Mouse (Mus musculus) hindbrain, embryonic 15.5 days (tissue): ENCODE data around the gene Ipo7. TPM values are rescaled to one million over a fixed set of nuclear protein-coding genes. Genes with fewer than 3 reads are reported as not detected.
"Not testable (repeated sequence)": the region's sequence is repeated elsewhere in the genome, so short reads cannot be mapped to it uniquely, and the experiment has no call there.

Experiments used
- ATAC-seq: fragments of 200-750 bp; cut with Nextera tagmentation; 2 replicates; pipeline ENCODE4 v1.8.0; 2017; ENCODE audit warnings: low read depth, moderate number of reproducible peaks, moderate TSS enrichment; ENCODE audit not compliant: low FRiP score
- H3K27ac ChIP-seq: fragments of 300-500 bp; sonication (generic); replicated peaks from 2 replicates; pipeline ENCODE4 v1.5.1; 2015; ENCODE audit warnings: mild to moderate bottlenecking, inconsistent platforms
- H3K27me3 ChIP-seq: fragments of 300-500 bp; sonication (generic); 2 replicates; pipeline ENCODE4 v1.6.1; 2015; ENCODE audit warnings: control low read depth, inconsistent platforms
- H3K36me3 ChIP-seq: fragments of 300-500 bp; sonication (generic); 2 replicates; pipeline ENCODE4 v1.6.1; 2015; ENCODE audit warnings: control low read depth, inconsistent platforms
- H3K4me1 ChIP-seq: fragments of 300-500 bp; sonication (generic); replicated peaks from 2 replicates; pipeline ENCODE4 v1.6.1; 2015; ENCODE audit warnings: control low read depth, inconsistent platforms
- H3K4me2 ChIP-seq: fragments of 300-500 bp; sonication (generic); 2 replicates; pipeline ENCODE4 v1.6.1; 2015; ENCODE audit warnings: moderate library complexity, mild to moderate bottlenecking, inconsistent platforms
- H3K4me3 ChIP-seq: fragments of 300-500 bp; sonication (generic); 2 replicates; pipeline ENCODE4 v1.5.1; 2015; ENCODE audit warnings: mild to moderate bottlenecking, inconsistent platforms
- H3K9ac ChIP-seq: fragments of 300-500 bp; sonication (generic); 2 replicates; pipeline ENCODE4 v1.6.1; 2015; ENCODE audit warnings: inconsistent platforms
- H3K9me3 ChIP-seq: fragments of 300-500 bp; sonication (generic); 2 replicates; pipeline ENCODE4 v1.6.1; 2016; ENCODE audit warnings: control low read depth, inconsistent platforms
- WGBS: fragments of 180-500 bp; shearing (Covaris S2); methylation state at CpG from one replicate; pipeline ENCODE4 v1.1.7; 2015; 5-methylcytosine and 5-hydroxymethylcytosine counted together
- polyA plus RNA-seq: library from polyadenylated mRNA; unstranded; fragments of >200 nt; fragmentation: Nextera tagmentation; extraction: Ambion mirVana; gene quantifications from 2 replicates; pipeline ENCODE4 v1.2.1, GENCODE M21; 2015

Ipo7 gene
- polyA plus RNA-seq, 1 experiment from 2014 or later: 44.9 TPM

GRCm38 (mm10) chr7:110028826-110029225, 10.8 kb downstream of the Ipo7 start:
- no peak overlapping the region for H3K27ac ChIP-seq
- ATAC-seq: no peak
- no peaks in the 10 kb centered on the region for H3K9me3 ChIP-seq
- no peak overlapping the region for H3K4me3 ChIP-seq
- H3K9ac ChIP-seq: no peak overlapping the region
- no peaks in the 10 kb centered on the region for H3K27me3 ChIP-seq
- H3K4me1 ChIP-seq: no peaks in the 10 kb centered on the region
- H3K36me3 ChIP-seq: peaks cover 32% of the 10 kb centered on the region
- 66% methylated on average over 1 of the region's 1 CpGs for WGBS
- H3K4me2 ChIP-seq: no peak overlapping the region

DNA sequence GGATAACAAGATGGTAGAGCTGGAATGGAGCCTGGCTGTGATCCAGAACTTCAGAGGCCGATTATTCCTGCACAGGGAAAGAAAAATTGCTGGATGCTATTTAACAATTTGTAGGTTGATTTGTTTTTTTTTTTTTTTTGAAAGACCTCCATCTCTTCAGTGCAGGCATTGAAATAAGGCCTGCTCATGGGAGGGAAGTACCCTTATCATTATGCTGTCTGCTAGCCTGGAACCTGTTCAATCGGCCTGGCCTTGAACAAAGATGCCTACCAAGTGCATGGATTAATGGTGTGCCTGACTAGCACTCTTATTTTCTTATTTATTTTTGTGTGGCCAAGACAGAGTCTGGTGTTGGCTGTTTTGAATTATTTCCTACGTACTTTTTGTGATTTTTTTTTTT, 12.3 kb downstream of the Ipo7 start:
- H3K9ac ChIP-seq: no peak overlapping the region
- H3K36me3 ChIP-seq: peaks cover 33% of the 10 kb centered on the region

DNA sequence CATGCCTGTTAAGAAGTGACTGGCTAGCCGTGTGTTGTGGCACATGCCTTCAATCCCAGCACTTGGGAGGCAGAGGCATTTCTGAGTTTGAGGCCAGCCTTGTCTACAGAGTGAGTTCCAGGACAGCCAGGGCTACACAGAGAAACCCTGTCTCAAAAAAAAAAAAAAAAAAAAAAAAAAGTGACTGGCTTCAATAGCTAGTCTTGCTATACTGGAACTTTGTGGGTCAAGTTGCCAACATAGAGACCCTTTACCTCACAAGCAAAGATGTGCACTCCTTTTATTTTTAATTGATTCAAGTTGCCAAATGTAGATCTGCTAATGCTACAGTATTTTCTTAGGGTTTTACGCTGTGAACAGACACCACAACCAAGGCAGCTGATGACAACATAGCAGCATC, 39.6 kb downstream of the Ipo7 start:
- Histone ChIP-seq H3K36me3 (peaks cover 29% of the 10 kb centered on the region), H3K4me1 (peaks cover 16% of the 10 kb centered on the region)
- 92% methylated on average over 2 of the region's 2 CpGs for WGBS
- not testable (repeated sequence) for H3K4me2 ChIP-seq, H3K27me3 ChIP-seq, H3K9ac ChIP-seq, ATAC-seq, H3K4me3 ChIP-seq, H3K27ac ChIP-seq, H3K9me3 ChIP-seq

More for the DNA sequence above, 12.3 kb downstream of the Ipo7 start:
- Histone ChIP-seq H3K4me1 (no peaks in the 10 kb centered on the region), H3K4me2 (no peak overlapping the region), H3K4me3 (no peak overlapping the region), H3K9me3 (no peaks in the 10 kb centered on the region), H3K27me3 (no peaks in the 10 kb centered on the region), H3K27ac (no peak overlapping the region)
- ATAC-seq: no peak
- 85% methylated on average over 3 of the region's 3 CpGs for WGBS

DNA sequence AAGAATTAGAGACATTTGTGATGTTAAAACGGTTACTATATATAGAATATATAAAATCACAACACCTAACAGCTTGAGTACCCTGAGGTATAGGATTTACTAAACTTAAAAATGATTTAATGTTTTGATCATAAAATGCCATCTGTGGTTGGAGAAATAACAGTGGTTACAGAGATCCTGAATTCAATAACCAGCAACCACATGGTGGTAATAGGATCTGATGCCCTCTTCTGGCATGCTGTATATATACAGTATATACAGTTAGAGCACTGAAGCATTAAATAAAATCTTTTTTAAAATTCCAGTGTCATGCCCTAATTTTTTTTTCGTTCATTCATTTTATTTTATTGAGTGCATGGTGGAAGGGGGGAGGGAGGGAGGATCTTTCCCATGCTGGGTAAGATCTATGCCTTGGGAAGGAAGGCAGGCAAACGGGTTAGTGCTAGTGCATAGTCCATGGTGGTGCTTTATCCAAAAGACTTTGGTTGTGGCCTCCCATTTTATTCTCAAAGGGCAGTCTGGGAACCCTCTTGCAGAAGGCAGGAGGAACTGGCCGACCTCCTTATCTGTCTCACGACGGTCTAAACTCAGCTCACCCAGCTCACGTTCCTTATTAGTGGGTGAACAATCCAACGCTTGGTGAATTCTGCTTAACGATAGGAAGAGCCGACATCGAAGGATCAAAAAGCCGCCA, 41.2 kb downstream of the Ipo7 start:
- Histone ChIP-seq H3K27ac (peak overlapping the region; percentile 26; the same call in 1 of the 2 replicates), H3K9ac (no peak overlapping the region)

GRCm38 (mm10) chr7:110060106-110060668, 42.1 kb downstream of the Ipo7 start:
- H3K27me3 ChIP-seq: no peaks in the 10 kb centered on the region
- ATAC-seq: no peak
- H3K27ac ChIP-seq: peak overlapping the region; percentile 98
- peak overlapping the region; percentile 59 for H3K4me3 ChIP-seq
- WGBS: 19% methylated on average over 5 of the region's 5 CpGs
- H3K36me3 ChIP-seq: peaks cover 12% of the 10 kb centered on the region
- peak overlapping the region; percentile 77 for H3K9ac ChIP-seq
- peaks cover 21% of the 10 kb centered on the region for H3K4me1 ChIP-seq
- H3K4me2 ChIP-seq: peak overlapping the region; percentile 71
- H3K9me3 ChIP-seq: no peaks in the 10 kb centered on the region

More for the DNA sequence above, 41.2 kb downstream of the Ipo7 start:
- Histone ChIP-seq H3K27me3 (no peaks in the 10 kb centered on the region), H3K4me2 (no peak overlapping the region), H3K9me3 (no peaks in the 10 kb centered on the region), H3K4me3 (no peak overlapping the region), H3K4me1 (peaks cover 21% of the 10 kb centered on the region), H3K36me3 (peaks cover 16% of the 10 kb centered on the region)
- no peak for ATAC-seq
- WGBS: 91% methylated on average over 12 of the region's 12 CpGs

DNA sequence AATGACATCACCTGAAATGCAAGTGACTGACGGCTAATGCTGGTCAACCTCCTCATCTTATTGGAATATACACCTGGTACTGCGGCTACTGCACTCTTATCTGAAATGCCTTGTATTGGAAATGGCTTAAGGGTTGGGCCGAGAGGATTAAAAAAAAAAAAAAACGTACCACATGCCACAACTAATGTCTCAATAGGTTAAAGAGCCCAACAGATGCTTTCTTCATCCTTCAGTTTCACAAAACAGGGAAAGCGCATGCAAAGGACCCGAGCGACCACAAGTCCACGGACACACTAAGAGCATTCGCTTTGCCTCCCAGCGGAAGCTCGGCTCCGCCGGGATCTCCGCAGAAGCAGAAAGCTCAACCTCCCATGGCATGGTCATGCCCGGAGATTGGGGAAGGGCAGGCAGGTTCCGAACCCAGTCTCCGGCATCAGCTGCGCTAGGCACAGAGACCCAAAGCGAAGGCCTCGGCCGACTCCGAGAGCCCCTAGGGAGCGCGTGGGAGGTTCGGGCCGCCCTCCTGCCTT, 42.7 kb downstream of the Ipo7 start:
- under 1% methylated on average over 26 of the region's 26 CpGs for WGBS
- peak overlapping the region; percentile 77 for H3K9ac ChIP-seq
- ATAC-seq: no peak

GRCm38 (mm10) chr7:110061199-110061751, 43.2 kb downstream of the Ipo7 start, which contains the start of gene Zfp143:
Gene Zfp143 (plus strand): TSS chr7:110061217.
- Histone ChIP-seq H3K9ac (peak within 1 kb of the TSS; percentile 95), H3K27ac (peak within 1 kb of the TSS; percentile 100), H3K4me2 (peak within 1 kb of the TSS; percentile 71), H3K9me3 (no peaks in the 10 kb centered on the region), H3K36me3 (peaks cover 6% of the 10 kb centered on the region; the same call in 1 of the 2 replicates), H3K4me1 (peaks cover 21% of the 10 kb centered on the region), H3K27me3 (no peaks in the 10 kb centered on the region), H3K4me3 (peak within 1 kb of the TSS; percentile 59)
- WGBS: under 1% methylated on average over 34 of the region's 34 CpGs
- ATAC-seq: peak; percentile 99

More for the DNA sequence above, 42.7 kb downstream of the Ipo7 start:
- Histone ChIP-seq H3K4me2 (peak overlapping the region; percentile 71), H3K9me3 (no peaks in the 10 kb centered on the region), H3K4me3 (peak overlapping the region; percentile 59), H3K36me3 (peaks cover 9% of the 10 kb centered on the region; the same call in 1 of the 2 replicates), H3K27me3 (no peaks in the 10 kb centered on the region), H3K4me1 (peaks cover 21% of the 10 kb centered on the region), H3K27ac (peak overlapping the region; percentile 98)

GRCm38 (mm10) chr7:110061752-110062273, 43.7 kb downstream of the Ipo7 start:
- Histone ChIP-seq H3K36me3 (peaks cover 6% of the 10 kb centered on the region; the same call in 1 of the 2 replicates), H3K4me3 (peak overlapping the region; percentile 59), H3K9ac (peak overlapping the region; percentile 95), H3K4me1 (peaks cover 21% of the 10 kb centered on the region), H3K9me3 (no peaks in the 10 kb centered on the region), H3K4me2 (peak overlapping the region; percentile 59), H3K27ac (peak overlapping the region; percentile 100), H3K27me3 (no peaks in the 10 kb centered on the region)
- ATAC-seq: no peak
- under 1% methylated on average over 43 of the region's 48 CpGs for WGBS

GRCm38 (mm10) chr7:110063731-110064130, 45.7 kb downstream of the Ipo7 start:
- no peak overlapping the region for H3K4me2 ChIP-seq
- H3K4me3 ChIP-seq: no peak overlapping the region
- ATAC-seq: no peak
- no peak overlapping the region for H3K9ac ChIP-seq
- no peaks in the 10 kb centered on the region for H3K9me3 ChIP-seq
- H3K4me1 ChIP-seq: peaks cover 21% of the 10 kb centered on the region
- no peak overlapping the region for H3K27ac ChIP-seq
- H3K36me3 ChIP-seq: peaks cover 6% of the 10 kb centered on the region; the same call in 1 of the 2 replicates
- no peaks in the 10 kb centered on the region for H3K27me3 ChIP-seq
- 97% methylated on average over 9 of the region's 9 CpGs for WGBS

- Histone ChIP-seq H3K27ac (no peak overlapping the region), H3K36me3 (peaks cover 33% of the 10 kb centered on the region), H3K4me3 (no peak overlapping the region), H3K9me3 (no peaks in the 10 kb centered on the region), H3K4me1 (no peaks in the 10 kb centered on the region; the same call in 1 of the 2 replicates), H3K27me3 (no peaks in the 10 kb centered on the region), H3K9ac (no peak overlapping the region), H3K4me2 (no peak overlapping the region)
- ATAC-seq: no peak
- WGBS: 95% methylated on average over 2 of the region's 2 CpGs
These were observed 51.0 kb downstream of the Ipo7 start for GRCm38 (mm10) chr7:110069070-110069469.

DNA sequence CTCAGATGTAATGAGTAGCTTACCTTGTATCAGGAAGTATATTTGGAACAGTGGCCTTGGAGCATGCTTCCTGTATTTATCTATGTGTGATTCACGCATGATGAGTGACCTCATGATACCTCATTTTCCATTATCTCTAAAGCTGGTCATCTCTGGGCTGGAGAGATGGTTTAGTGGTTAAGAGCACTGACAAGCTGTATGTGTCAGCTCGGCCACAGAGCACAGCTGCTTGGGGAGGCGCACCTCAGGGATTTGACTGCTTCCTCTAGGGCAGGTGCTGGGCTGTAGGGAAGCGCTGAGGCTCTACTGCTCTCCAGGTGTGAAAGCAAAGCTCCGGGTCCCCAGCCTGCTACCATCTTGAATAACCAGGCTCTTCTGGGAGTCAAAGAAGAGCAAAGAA, 60.1 kb downstream of the Ipo7 start:
- Histone ChIP-seq H3K27ac (no peak overlapping the region), H3K4me2 (no peak overlapping the region), H3K36me3 (peaks cover 69% of the 10 kb centered on the region), H3K4me3 (no peak overlapping the region), H3K4me1 (no peaks in the 10 kb centered on the region), H3K9ac (no peak overlapping the region), H3K27me3 (no peaks in the 10 kb centered on the region), H3K9me3 (no peaks in the 10 kb centered on the region)
- 95% methylated on average over 5 of the region's 5 CpGs for WGBS
- no peak for ATAC-seq
